Mouse (Mus musculus): ENCODE data around the gene 1700001J03Rik.
"Not testable (repeated sequence)": the region's sequence is repeated elsewhere in the genome, so short reads cannot be mapped to it uniquely, and the experiment has no call there.

1700001J03Rik gene

DNA sequence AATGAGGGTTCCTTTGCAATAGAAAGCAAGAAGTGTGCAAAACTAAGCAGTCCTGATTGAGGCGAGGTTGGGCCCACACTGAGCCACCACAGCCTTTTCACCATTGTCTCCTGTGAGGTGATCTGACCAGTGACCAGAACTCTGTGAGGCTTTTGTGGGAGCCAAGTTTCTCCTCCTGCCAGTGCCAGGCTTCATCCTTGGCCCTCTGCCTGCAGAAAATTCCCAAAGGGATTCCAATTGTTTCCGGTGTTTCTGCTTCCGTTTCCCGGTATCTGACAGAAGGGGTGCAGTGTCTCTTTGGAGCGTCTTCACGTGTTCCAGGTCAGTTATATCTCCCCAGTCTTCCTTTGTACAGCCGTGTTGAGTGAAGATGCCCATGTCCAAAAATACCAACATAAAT is 3.6 kb upstream of the 1700001J03Rik start:
- no peak for DNase-seq (ENCODE audit: low read depth, low spot score)

DNA sequence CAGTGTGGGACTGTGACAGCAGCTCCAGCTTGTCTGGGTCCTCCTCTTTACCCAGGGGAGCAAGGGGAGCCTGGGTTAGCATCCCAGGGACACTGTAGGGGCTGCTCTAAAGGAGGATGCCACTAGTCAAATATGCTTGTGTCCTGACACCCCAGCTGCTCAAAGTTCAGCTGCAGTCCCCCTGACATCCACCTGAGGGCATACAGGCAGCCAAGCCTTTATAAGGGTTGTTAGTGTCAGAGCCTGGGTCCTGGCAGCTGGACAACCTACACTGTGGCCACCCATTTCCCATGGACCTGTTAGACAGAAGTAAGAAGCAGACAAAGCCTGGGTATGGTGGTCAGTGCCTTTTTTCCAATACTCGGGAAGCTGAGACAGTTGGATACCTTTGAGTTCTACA is 3.0 kb upstream of the 1700001J03Rik start:
- DNase-seq (ENCODE audit: low read depth, low spot score): no peak

DNA sequence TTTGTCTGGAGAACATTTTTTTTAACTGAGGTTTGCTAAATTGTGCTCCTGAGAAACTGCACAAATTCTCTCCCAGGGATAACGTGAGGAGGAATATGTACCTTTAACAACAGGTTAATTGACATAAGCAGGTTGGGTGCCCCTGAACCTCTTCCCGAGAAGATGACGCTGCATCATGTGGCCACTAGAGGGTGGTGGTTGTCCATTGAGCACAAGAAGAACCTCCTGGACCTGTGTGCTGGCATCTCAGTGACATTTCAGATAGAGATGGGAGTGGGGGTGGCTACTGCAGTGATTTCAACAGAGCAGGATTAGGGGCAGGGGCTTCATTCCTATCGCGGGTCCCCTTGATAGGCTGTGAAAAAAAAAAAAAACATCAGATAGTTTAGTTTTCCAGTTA is 2.3 kb upstream of the 1700001J03Rik start:
- peak; percentile 42 for DNase-seq (ENCODE audit: low read depth, low spot score)

DNA sequence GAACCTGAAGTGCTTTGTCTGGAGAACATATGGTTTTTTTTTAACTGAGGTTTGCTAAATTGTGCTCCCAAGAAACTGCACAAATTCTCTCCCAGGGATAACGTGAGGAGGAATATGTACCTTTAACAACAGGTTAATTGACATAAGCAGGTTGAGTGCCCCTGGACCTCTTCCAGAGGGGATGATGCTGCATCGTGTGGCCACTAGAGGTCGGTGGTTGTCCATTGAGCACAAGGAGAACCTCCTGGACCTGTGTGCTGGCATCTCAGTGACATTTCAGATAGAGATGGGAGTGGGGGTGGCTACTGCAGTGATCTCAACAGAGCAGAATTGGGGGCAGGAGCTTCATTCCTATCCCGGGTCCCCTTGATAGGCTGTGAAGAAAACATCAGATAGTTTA is 12.4 kb downstream of the 1700001J03Rik start:
- not testable (repeated sequence) for DNase-seq (ENCODE audit: low read depth, low spot score)

DNA sequence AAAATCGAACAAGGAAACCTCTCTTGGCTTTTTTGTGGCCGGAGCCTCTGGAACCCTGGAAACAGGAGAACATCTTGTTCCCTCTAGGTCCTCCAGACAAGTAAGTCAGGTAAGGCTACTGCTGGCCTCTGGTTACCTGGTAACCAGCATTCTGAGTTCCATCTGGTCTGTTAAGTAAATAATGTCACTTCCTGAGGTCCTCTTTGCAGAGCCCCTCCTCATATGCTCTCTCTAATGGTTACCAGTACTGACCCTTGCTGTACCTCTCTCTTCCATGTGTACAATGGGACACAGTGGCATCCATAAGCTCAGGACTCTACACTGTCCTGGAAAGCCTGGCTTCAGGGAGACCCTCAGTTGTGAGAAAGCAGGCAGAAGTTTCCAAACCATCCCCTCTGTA is 14.5 kb downstream of the 1700001J03Rik start, which contains the start of gene Gm6309:
Gm6309 (minus strand) TSS at position 101 of the 400 bp plus-strand sequence.
- not testable (repeated sequence) for DNase-seq (ENCODE audit: low read depth, low spot score)

DNA sequence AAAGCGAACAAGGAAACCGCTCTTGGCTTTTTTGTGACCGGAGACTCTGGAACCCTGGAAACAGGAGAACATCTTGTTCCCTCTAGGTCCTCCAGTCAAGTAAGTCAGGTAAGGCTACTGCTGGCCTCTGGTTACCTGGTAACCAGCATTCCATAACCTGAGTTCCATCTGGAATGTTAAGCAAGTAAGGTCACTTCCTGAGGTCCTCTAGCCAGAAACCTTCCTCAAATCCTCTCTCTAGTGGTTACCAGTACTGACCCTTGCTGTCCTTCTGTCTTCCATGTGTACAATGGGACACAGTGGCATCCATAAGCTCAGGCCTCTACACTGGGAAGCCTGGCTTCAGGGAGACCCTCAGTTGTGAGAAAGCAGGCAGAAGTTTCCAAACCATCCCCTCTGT is 24.7 kb downstream of the 1700001J03Rik start, which contains the start of gene Gm5565:
Gm5565 (minus strand) TSS at position 101 of the 400 bp plus-strand sequence.
- not testable (repeated sequence) for DNase-seq (ENCODE audit: low read depth, low spot score)

DNA sequence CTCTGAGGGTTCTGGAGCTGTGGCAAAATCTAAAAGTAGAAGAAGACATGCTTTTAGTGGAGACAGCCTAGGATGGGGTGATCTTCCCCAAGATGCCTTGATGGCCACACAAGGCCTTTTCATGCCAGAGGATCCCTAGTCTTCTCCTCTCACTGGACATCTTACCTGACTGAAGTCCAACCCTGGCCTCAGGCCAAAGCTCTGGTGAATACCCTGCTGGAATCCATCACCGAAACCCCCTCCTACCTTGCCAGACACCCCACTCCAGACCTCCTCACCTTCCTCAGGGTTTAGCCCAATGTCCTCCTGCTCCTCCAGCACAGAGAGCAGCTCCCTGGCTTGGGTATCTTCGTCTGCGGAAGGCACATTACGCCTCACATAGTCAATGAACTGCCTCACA is 26.8 kb downstream of the 1700001J03Rik start:
- DNase-seq (ENCODE audit: low read depth, low spot score): not testable (repeated sequence)

DNA sequence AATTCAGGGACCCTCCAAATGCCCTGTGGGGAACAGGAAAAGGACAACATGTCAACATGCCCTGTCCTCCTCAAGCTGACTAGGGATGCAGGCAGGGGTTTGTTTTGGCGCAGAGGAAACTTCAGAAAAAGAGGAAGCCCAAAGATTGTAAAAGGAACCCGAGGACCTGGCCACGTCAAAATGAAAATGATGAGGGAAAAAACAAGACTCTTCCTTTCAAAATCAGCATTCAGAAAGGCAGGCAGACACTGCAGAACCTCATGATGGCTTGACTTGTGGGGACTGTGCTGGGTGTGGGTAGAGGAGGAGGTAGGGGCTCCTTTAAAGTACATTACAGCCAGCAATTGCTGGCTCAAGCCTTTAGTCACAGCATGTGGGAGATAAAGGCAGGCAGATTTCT is 34.6 kb downstream of the 1700001J03Rik start:
- DNase-seq (ENCODE audit: low read depth, low spot score): no peak

DNA sequence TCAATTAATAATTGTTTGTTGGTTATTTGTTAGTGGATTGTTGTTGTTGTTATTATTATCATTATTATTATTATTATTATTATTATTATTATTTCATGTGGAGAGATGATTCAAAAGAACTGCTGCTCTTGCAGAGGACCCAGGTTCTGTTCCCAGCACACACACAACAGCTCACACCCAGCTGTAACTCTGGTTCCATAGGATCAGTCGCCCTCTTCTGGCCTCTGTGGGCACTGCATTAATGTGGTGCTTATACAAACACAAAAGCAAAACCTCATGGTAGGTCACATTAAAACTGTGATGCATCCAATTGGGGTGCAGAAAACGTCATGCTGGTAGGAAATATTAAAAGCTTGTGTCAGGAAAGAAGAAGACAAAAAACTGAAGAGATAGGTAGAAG is 37.2 kb downstream of the 1700001J03Rik start:
- DNase-seq (ENCODE audit: low read depth, low spot score): no peak
